Mouse (Mus musculus): ENCODE measurements around the gene Negr1. TPM values are rescaled to one million over a fixed set of nuclear protein-coding genes. Genes with fewer than 3 reads are reported as not detected.

The Negr1 gene
- total and polyA plus RNA-seq, 3 experiments = not detected

- Histone ChIP-seq H3K27me3 (replicated peaks) (no peaks in the 10 kb centered on the region), H3K79me2 (replicated peaks; ENCODE audit: control insufficient read depth, extremely low read depth, insufficient read depth, poor library complexity, severe bottlenecking) (no peaks in the 10 kb centered on the region), H3K36me3 (replicated peaks in 1 of 2; ENCODE audit: control insufficient read depth in 1 of 2, insufficient read depth in 1 of 2, low read length in 1 of 2) (no peaks in the 10 kb centered on the region), H3K4me2 (ENCODE audit: insufficient read depth, low read depth, poor library complexity, severe bottlenecking) (no peak overlapping the region), H3K27ac (ENCODE audit: insufficient read depth, low read depth) (no peak overlapping the region), H3K9ac (ENCODE audit: insufficient read depth, low read depth) (no peak overlapping the region), H3K4me3 (replicated peaks in 1 of 3; ENCODE audit: low read depth in 2 of 3, low read length in 2 of 3, poor library complexity in 1 of 3) (no peak overlapping the region), H3K4me1 (ENCODE audit: control insufficient read depth in 1 of 2, insufficient read depth in 2 of 2) (peaks cover 11 to 27% of the 10 kb centered on the region in 2 experiments), H3K9me3 (replicated peaks; ENCODE audit: low read length) (no peaks in the 10 kb centered on the region)
- dilution Hi-C loops (cut with MboI; ENCODE audit: extremely low pct_ligation_motif_present, extremely low pct_unique_long_range_greater_than_20kb, low sequenced_read_pairs) = no loop called here
- no peak for DNase-seq (ENCODE audit: extremely low read depth)
- TF ChIP-seq ZC3H11A (IDR thresholded peaks at IDR 0.05; ENCODE audit: low read depth, low read length) (no peak), MEF2A (IDR thresholded peaks at IDR 0.05; ENCODE audit: borderline replicate concordance, low read depth, low read length) (no peak), HCFC1 (IDR thresholded peaks at IDR 0.05; ENCODE audit: low read depth, low read length) (no peak), ZKSCAN1 (IDR thresholded peaks at IDR 0.05; ENCODE audit: borderline replicate concordance, low read depth, low read length) (no peak), USF1 (IDR thresholded peaks at IDR 0.05; ENCODE audit: low read depth, low read length) (no peak), MXI1 (IDR thresholded peaks at IDR 0.05; ENCODE audit: low read depth, low read length) (no peak), NELFE (IDR thresholded peaks at IDR 0.05; ENCODE audit: low read depth, low read length) (no peak), GABPA (IDR thresholded peaks at IDR 0.05; ENCODE audit: insufficient replicate concordance, low read depth, low read length) (no peak), ETS1 (conservative IDR thresholded peaks at IDR 0.05; ENCODE audit: low read depth, low read length) (no peak), SIN3A (IDR thresholded peaks at IDR 0.05; ENCODE audit: low read length) (no peak), CTCF (conservative IDR thresholded peaks at IDR 0.05 in 1 of 2, IDR thresholded peaks at IDR 0.05 in 1 of 2; ENCODE audit: low read depth in 2 of 2, low read length in 2 of 2) (no peak), CHD1 (IDR thresholded peaks at IDR 0.05; ENCODE audit: low read depth, low read length) (no peak), KAT2A (IDR thresholded peaks at IDR 0.05; ENCODE audit: insufficient replicate concordance, low read length) (no peak), MAZ (IDR thresholded peaks at IDR 0.05; ENCODE audit: low read depth, low read length) (no peak), USF2 (conservative IDR thresholded peaks at IDR 0.05; ENCODE audit: low read depth, low read length) (no peak), ELF1 (IDR thresholded peaks at IDR 0.05; ENCODE audit: low read depth, low read length) (no peak), POLR2AphosphoS2 (IDR thresholded peaks at IDR 0.05; ENCODE audit: low read depth, low read length) (no peak), MAX (IDR thresholded peaks at IDR 0.05; ENCODE audit: low read length) (no peak), TBP (conservative IDR thresholded peaks at IDR 0.05; ENCODE audit: low read depth, low read length) (no peak)
- in situ Hi-C loops (cut with MboI; ENCODE audit: low pct_ligation_motif_present, low pct_unique_long_range_greater_than_20kb, low sequenced_read_pairs) = no loop called here
Measured at GRCm38 (mm10) chr3:157080585-157080984, 519.0 kb downstream of the Negr1 start.

- peak overlapping the region; percentile 51; the same call in 1 of the 2 replicates for H3K27ac ChIP-seq (ENCODE audit: insufficient read depth, low read depth)
- H3K27me3 ChIP-seq (replicated peaks) = no peaks in the 10 kb centered on the region
- no peak overlapping the region for H3K4me3 ChIP-seq (replicated peaks in 1 of 3; ENCODE audit: low read depth in 2 of 3, low read length in 2 of 3, poor library complexity in 1 of 3)
- H3K9me3 ChIP-seq (replicated peaks; ENCODE audit: low read length) = no peaks in the 10 kb centered on the region
- no peak for TF ChIP-seq KAT2A (IDR thresholded peaks at IDR 0.05; ENCODE audit: insufficient replicate concordance, low read length)
- TF ChIP-seq NELFE (IDR thresholded peaks at IDR 0.05; ENCODE audit: low read depth, low read length) = no peak
- TF ChIP-seq JUND (conservative IDR thresholded peaks at IDR 0.05; ENCODE audit: low read depth, low read length) = peak; percentile 79
- TF ChIP-seq EP300 (IDR thresholded peaks at IDR 0.05; ENCODE audit: low read length) = peak; percentile 89
- TF ChIP-seq USF2 (conservative IDR thresholded peaks at IDR 0.05; ENCODE audit: low read depth, low read length) = no peak
- peak; percentile 88 for TF ChIP-seq IRF4 (IDR thresholded peaks at IDR 0.05; ENCODE audit: low read depth, low read length)
- TF ChIP-seq TCF12 (IDR thresholded peaks at IDR 0.05; ENCODE audit: low read depth, low read length) = no peak; the same call in 1 of the 2 replicates
- TF ChIP-seq RAD21 (IDR thresholded peaks at IDR 0.05; ENCODE audit: low read depth, low read length) = no peak
- peak; percentile 27; the same call in 1 of the 2 replicates for TF ChIP-seq ETS1 (conservative IDR thresholded peaks at IDR 0.05; ENCODE audit: low read depth, low read length)
- peak; percentile 63 for TF ChIP-seq JUN (IDR thresholded peaks at IDR 0.05; ENCODE audit: insufficient read depth, low read depth, low read length)
- TF ChIP-seq BHLHE40 (IDR thresholded peaks at IDR 0.05; ENCODE audit: low read depth, low read length) = 0 out of 2 replicates have a peak, but pooled peaks have one; percentile 30
- H3K36me3 ChIP-seq (replicated peaks in 1 of 2; ENCODE audit: control insufficient read depth in 1 of 2, insufficient read depth in 1 of 2, low read length in 1 of 2) = no peaks in the 10 kb centered on the region
- in situ Hi-C loops (cut with MboI; ENCODE audit: low pct_ligation_motif_present, low pct_unique_long_range_greater_than_20kb, low sequenced_read_pairs) = no loop called here
- no peak overlapping the region for H3K9ac ChIP-seq (ENCODE audit: insufficient read depth, low read depth)
- H3K4me1 ChIP-seq (ENCODE audit: control insufficient read depth in 1 of 2, insufficient read depth in 2 of 2) = peaks cover 13 to 33% of the 10 kb centered on the region in 2 experiments
- DNase-seq (ENCODE audit: extremely low read depth) = peak; percentile 75
- H3K79me2 ChIP-seq (replicated peaks; ENCODE audit: control insufficient read depth, extremely low read depth, insufficient read depth, poor library complexity, severe bottlenecking) = no peaks in the 10 kb centered on the region
- dilution Hi-C loops (cut with MboI; ENCODE audit: extremely low pct_ligation_motif_present, extremely low pct_unique_long_range_greater_than_20kb, low sequenced_read_pairs) = no loop called here
- H3K4me2 ChIP-seq (ENCODE audit: insufficient read depth, low read depth, poor library complexity, severe bottlenecking) = peak overlapping the region; percentile 18; the same call in 1 of the 2 replicates
Measured at GRCm38 (mm10) chr3:157082808-157083784, 521.5 kb downstream of the Negr1 start.
